In the genomic region with DNA sequence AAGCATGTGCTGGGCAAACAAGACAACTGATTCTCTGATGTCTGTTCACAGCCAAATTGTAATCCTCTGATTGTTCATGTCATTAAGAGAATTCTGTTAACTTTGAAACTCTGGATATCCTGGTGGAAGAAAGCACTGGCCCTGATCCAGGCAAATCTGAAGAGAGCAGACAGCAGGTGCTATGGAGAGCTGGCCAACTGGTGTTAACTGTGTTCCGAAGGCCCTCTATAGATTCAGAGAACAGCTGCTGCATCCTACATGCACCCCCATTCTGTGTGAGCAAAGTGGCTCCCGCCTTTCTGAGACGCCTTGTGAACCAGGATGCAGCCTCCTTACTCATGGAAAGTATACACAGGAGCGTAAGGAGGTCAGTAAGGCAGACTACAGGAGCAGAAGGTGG, we compare ENCODE assay signal across 17 mouse cellular contexts.
A peak's percentile ranks its signal among the peaks of the same experiment; 100 is the strongest.
DNase-seq lines count a peak whose midpoint lies in the region; ATAC-seq and TF ChIP-seq lines count a peak whose summit lies in the region.
"Had no signal": no experiment of that assay in that cellular context is flagged by ENCODE, and none has a peak within 500 bp of the region (broad histone marks: within the 10 kb centered on the region; RNA-seq: fewer than 3 reads in every experiment).

No protein-coding gene starts in this region.

- no peak overlapping the region for H3K9ac ChIP-seq in forebrain, embryonic 15.5 days (replicated peaks)
- no peak overlapping the region for H3K9ac ChIP-seq in limb, embryonic 13.5 days
- no peak overlapping the region for H3K9ac ChIP-seq in hindbrain, postnatal 0 days (replicated peaks; ENCODE audit: low read length)
- H3K9ac ChIP-seq in stomach, postnatal 0 days (ENCODE audit: low read length) = no peak overlapping the region
- H3K9ac ChIP-seq: heart, embryonic 15.5 days; limb, embryonic 15.5 days had no signal

- no peaks in the 10 kb centered on the region for H3K27me3 ChIP-seq in forebrain, embryonic 15.5 days
- H3K27me3 ChIP-seq in forebrain, embryonic 10.5 days (ENCODE audit: poor library complexity, severe bottlenecking) = no peaks in the 10 kb centered on the region
- H3K27me3 ChIP-seq in limb, embryonic 13.5 days = no peaks in the 10 kb centered on the region
- no peaks in the 10 kb centered on the region for H3K27me3 ChIP-seq in limb, embryonic 10.5 days (ENCODE audit: low read depth, poor library complexity, severe bottlenecking)
- no peaks in the 10 kb centered on the region for H3K27me3 ChIP-seq in hindbrain, postnatal 0 days (ENCODE audit: insufficient read depth, low read length)
- H3K27me3 ChIP-seq in stomach, postnatal 0 days (ENCODE audit: control insufficient read depth, insufficient read depth, low read length) = no peaks in the 10 kb centered on the region
- H3K27me3 ChIP-seq: heart, embryonic 15.5 days; limb, embryonic 15.5 days; megakaryocyte, embryonic 14.5 days had no signal

- WGBS in forebrain, embryonic 15.5 days = 31% methylated on average over 4 of the region's 4 CpGs
- WGBS in forebrain, embryonic 10.5 days = 84% methylated on average over 4 of the region's 4 CpGs
- 78% methylated on average over 4 of the region's 4 CpGs for WGBS in limb, embryonic 13.5 days
- WGBS in limb, embryonic 10.5 days = 92% methylated on average over 4 of the region's 4 CpGs
- WGBS in hindbrain, postnatal 0 days = 53% methylated on average over 4 of the region's 4 CpGs
- WGBS in stomach, postnatal 0 days = 58% methylated on average over 4 of the region's 4 CpGs

- no peak overlapping the region for H3K4me2 ChIP-seq in forebrain, embryonic 15.5 days (replicated peaks)
- no peak overlapping the region for H3K4me2 ChIP-seq in limb, embryonic 13.5 days (replicated peaks)
- no peak overlapping the region for H3K4me2 ChIP-seq in hindbrain, postnatal 0 days (ENCODE audit: low read depth, low read length)
- H3K4me2 ChIP-seq in stomach, postnatal 0 days (replicated peaks; ENCODE audit: low read depth) = no peak overlapping the region
- H3K4me2 ChIP-seq: heart, embryonic 15.5 days; limb, embryonic 15.5 days had no signal

- H3K4me1 ChIP-seq in forebrain, embryonic 15.5 days = peaks cover 8% of the 10 kb centered on the region; the same call in 1 of the 2 replicates
- no peaks in the 10 kb centered on the region for H3K4me1 ChIP-seq in forebrain, embryonic 10.5 days
- H3K4me1 ChIP-seq in limb, embryonic 13.5 days = no peaks in the 10 kb centered on the region
- no peaks in the 10 kb centered on the region for H3K4me1 ChIP-seq in limb, embryonic 10.5 days
- no peaks in the 10 kb centered on the region for H3K4me1 ChIP-seq in hindbrain, postnatal 0 days (ENCODE audit: insufficient read depth, low read length)
- no peaks in the 10 kb centered on the region for H3K4me1 ChIP-seq in stomach, postnatal 0 days (replicated peaks; ENCODE audit: control insufficient read depth, insufficient read depth)
- H3K4me1 ChIP-seq: heart, embryonic 15.5 days; limb, embryonic 15.5 days; megakaryocyte, embryonic 14.5 days had no signal

- no peaks in the 10 kb centered on the region for H3K36me3 ChIP-seq in forebrain, embryonic 15.5 days
- no peaks in the 10 kb centered on the region for H3K36me3 ChIP-seq in forebrain, embryonic 10.5 days (replicated peaks)
- H3K36me3 ChIP-seq in limb, embryonic 13.5 days = no peaks in the 10 kb centered on the region
- no peaks in the 10 kb centered on the region for H3K36me3 ChIP-seq in limb, embryonic 10.5 days
- H3K36me3 ChIP-seq in hindbrain, postnatal 0 days (ENCODE audit: insufficient read depth, low read length) = no peaks in the 10 kb centered on the region
- H3K36me3 ChIP-seq in stomach, postnatal 0 days (ENCODE audit: control insufficient read depth, insufficient read depth, low read length) = no peaks in the 10 kb centered on the region
- H3K36me3 ChIP-seq: G1E; heart, embryonic 15.5 days; limb, embryonic 15.5 days had no signal

- H3K27ac ChIP-seq in forebrain, embryonic 15.5 days (replicated peaks) = peak overlapping the region; percentile 52
- H3K27ac ChIP-seq in forebrain, embryonic 10.5 days = no peak overlapping the region
- no peak overlapping the region for H3K27ac ChIP-seq in limb, embryonic 13.5 days
- H3K27ac ChIP-seq in limb, embryonic 10.5 days = no peak overlapping the region
- no peak overlapping the region for H3K27ac ChIP-seq in hindbrain, postnatal 0 days
- no peak overlapping the region for H3K27ac ChIP-seq in stomach, postnatal 0 days (replicated peaks)
- H3K27ac ChIP-seq: heart, embryonic 15.5 days; limb, embryonic 15.5 days had no signal

- TF ChIP-seq EP300 in stomach, postnatal 0 days (optimal IDR thresholded peaks at IDR 0.05) = no peak

- H3K9me3 ChIP-seq in forebrain, embryonic 15.5 days = no peaks in the 10 kb centered on the region
- H3K9me3 ChIP-seq in forebrain, embryonic 10.5 days = no peaks in the 10 kb centered on the region
- no peaks in the 10 kb centered on the region for H3K9me3 ChIP-seq in limb, embryonic 13.5 days
- no peaks in the 10 kb centered on the region for H3K9me3 ChIP-seq in limb, embryonic 10.5 days (replicated peaks)
- no peaks in the 10 kb centered on the region for H3K9me3 ChIP-seq in hindbrain, postnatal 0 days (ENCODE audit: low read length)
- H3K9me3 ChIP-seq in stomach, postnatal 0 days (ENCODE audit: control insufficient read depth, low read length) = no peaks in the 10 kb centered on the region
- H3K9me3 ChIP-seq: heart, embryonic 15.5 days; limb, embryonic 15.5 days; megakaryocyte, embryonic 14.5 days had no signal

- ATAC-seq in forebrain, embryonic 15.5 days (replicated peaks) = peak; percentile 63; the same call in 1 of the 2 replicates
- ATAC-seq in limb, embryonic 13.5 days (ENCODE audit: low FRiP score, low read depth) = peak; percentile 59; the same call in 1 of the 2 replicates
- ATAC-seq in hindbrain, postnatal 0 days = peak; percentile 69
- no peak for ATAC-seq in stomach, postnatal 0 days (ENCODE audit: low FRiP score, low TSS enrichment)

- DNase-seq in forebrain, embryonic 10.5 days (ENCODE audit: extremely low spot score, low spot score) = no peak
- DNase-seq in limb, embryonic 10.5 days (ENCODE audit: low spot score) = no peak
- peak; percentile 66 for DNase-seq in hindbrain, postnatal 0 days (ENCODE audit: low spot score)
- DNase-seq in right cerebral cortex, postnatal 10 days (ENCODE audit: low spot score in 2 of 2) = peak; percentile 55 to 74
- DNase-seq in stomach, postnatal 0 days (ENCODE audit: low spot score) = no peak
- no peak for DNase-seq in thymus, adult 18-20 months
- DNase-seq: B cell, adult 2 months; cerebellum, adult 8-10 months; kidney, postnatal 10 days; lung, adult 2 months; thymus, postnatal 4 days had no signal

- TF ChIP-seq CTCF in hindbrain, postnatal 0 days (IDR thresholded peaks at IDR 0.05; ENCODE audit: low read depth) = no peak
- TF ChIP-seq CTCF in stomach, postnatal 0 days (IDR thresholded peaks at IDR 0.05; ENCODE audit: low read depth) = no peak

- H3K4me3 ChIP-seq in forebrain, embryonic 15.5 days = no peak overlapping the region
- no peak overlapping the region for H3K4me3 ChIP-seq in forebrain, embryonic 10.5 days
- no peak overlapping the region for H3K4me3 ChIP-seq in limb, embryonic 13.5 days
- no peak overlapping the region for H3K4me3 ChIP-seq in limb, embryonic 10.5 days
- H3K4me3 ChIP-seq in hindbrain, postnatal 0 days (ENCODE audit: low read length) = no peak overlapping the region
- H3K4me3 ChIP-seq in stomach, postnatal 0 days (ENCODE audit: low read depth, low read length) = no peak overlapping the region
- H3K4me3 ChIP-seq: heart, embryonic 15.5 days; limb, embryonic 15.5 days; megakaryocyte, embryonic 14.5 days had no signal

Comparison
In these comparisons a context has a peak if more than half of its experiments do, and no peak if none do; other contexts are left out.
1. DNase-seq: peak in hindbrain, postnatal 0 days (single experiment) and right cerebral cortex, postnatal 10 days (2 of 2); none in forebrain, embryonic 10.5 days (single experiment), limb, embryonic 10.5 days (single experiment), stomach, postnatal 0 days (single experiment) and thymus, adult 18-20 months (0 of 2).